Mouse (Mus musculus) midbrain, postnatal 0 days (tissue): ENCODE results near the gene Slc25a35. TPM values are rescaled to one million over a fixed set of nuclear protein-coding genes. Genes with fewer than 3 reads are reported as not detected.
"Not testable (repeated sequence)": the region's sequence is repeated elsewhere in the genome, so short reads cannot be mapped to it uniquely, and the experiment has no call there.

Experiments used
- ATAC-seq: fragments of 200-750 bp; cut with Nextera tagmentation; 2 replicates; pipeline ENCODE4 v1.8.0; 2017; ENCODE audit warnings: moderate number of reproducible peaks, mild to moderate bottlenecking, moderate TSS enrichment, moderate library complexity; ENCODE audit not compliant: low FRiP score
- DNase-seq: peaks from one replicate; pipeline ENCODE4 v3.0.0-alpha.2; 2015; ENCODE audit warnings: low spot score
- H3K27ac ChIP-seq: fragments of 300-500 bp; sonication (generic); 2 replicates; pipeline ENCODE4 v1.5.1; 2014; ENCODE audit warnings: low read depth, mild to moderate bottlenecking, low read length, mixed read lengths
- H3K27me3 ChIP-seq: fragments of 300-500 bp; sonication (generic); 2 replicates; pipeline ENCODE4 v1.6.1; 2014; ENCODE audit warnings: low read length, control low read depth, mixed read lengths; ENCODE audit not compliant: insufficient read depth
- H3K36me3 ChIP-seq: fragments of 300-500 bp; sonication (generic); 2 replicates; pipeline ENCODE4 v1.6.1; 2014; ENCODE audit warnings: low read length, control low read depth, mixed read lengths; ENCODE audit not compliant: insufficient read depth
- H3K4me1 ChIP-seq: fragments of 300-500 bp; sonication (generic); 2 replicates; pipeline ENCODE4 v1.6.1; 2014; ENCODE audit warnings: mild to moderate bottlenecking, control low read depth, antibody characterized with exemption, low read length, mixed read lengths; ENCODE audit not compliant: insufficient read depth
- H3K4me2 ChIP-seq: fragments of 300-500 bp; sonication (generic); 2 replicates; pipeline ENCODE4 v1.6.1; 2014; ENCODE audit warnings: low read depth, mild to moderate bottlenecking, low read length, mixed read lengths; ENCODE audit not compliant: poor library complexity, severe bottlenecking
- H3K4me3 ChIP-seq: fragments of 300-500 bp; sonication (generic); 2 replicates; pipeline ENCODE4 v1.5.1; 2014; ENCODE audit warnings: low read depth, mild to moderate bottlenecking, low read length, moderate library complexity
- H3K9ac ChIP-seq: fragments of 300-500 bp; sonication (generic); replicated peaks from 2 replicates; pipeline ENCODE4 v1.6.1; 2014; ENCODE audit warnings: mild to moderate bottlenecking, low read length, moderate library complexity, mixed read lengths; ENCODE audit not compliant: poor library complexity, severe bottlenecking
- H3K9me3 ChIP-seq: fragments of 300-500 bp; sonication (generic); 2 replicates; pipeline ENCODE4 v1.6.1; 2016; ENCODE audit warnings: low read length, control low read depth
- CTCF ChIP-seq: IDR thresholded peaks from 2 replicates; pipeline ENCODE4 v1.5.1; 2016; ENCODE audit warnings: antibody characterized with exemption, mild to moderate bottlenecking
- WGBS: fragments of 180-500 bp; shearing (Covaris S2); extraction: QIAGEN DNeasy Blood & Tissue Kit; methylation state at CpG from one replicate; pipeline ENCODE4 v1.1.7; 2014; 5-methylcytosine and 5-hydroxymethylcytosine counted together
- polyA plus RNA-seq: library from polyadenylated mRNA; unstranded; fragments of >200 nt; fragmentation: Nextera tagmentation; extraction: Ambion mirVana; gene quantifications from 2 replicates; pipeline ENCODE4 v1.2.1, GENCODE M21; 2015
- total RNA-seq: library from RNA; depleted of rRNA; stranded (reverse); fragments of >200 nt; gene quantifications from 2 replicates; pipeline ENCODE4 v1.2.3, GENCODE M21; 2014

The Slc25a35 gene
- total and polyA plus RNA-seq, 2 experiments from 2014 or later = 0.93 to 2.0 TPM

- Histone ChIP-seq H3K4me3 (no peak overlapping the region), H3K27me3 (no peaks in the 10 kb centered on the region), H3K9me3 (no peaks in the 10 kb centered on the region), H3K27ac (no peak overlapping the region), H3K4me2 (no peak overlapping the region), H3K4me1 (no peaks in the 10 kb centered on the region), H3K36me3 (peaks cover 35% of the 10 kb centered on the region), H3K9ac (no peak overlapping the region)
- ATAC-seq (no peak), DNase-seq (no peak)
- 65% methylated on average over 4 of the region's 4 CpGs for WGBS
- peak; percentile 46 for TF ChIP-seq CTCF
Measured at GRCm38 (mm10) chr11:69003592-69003991, 35.7 kb downstream of the Slc25a35 start.

DNA sequence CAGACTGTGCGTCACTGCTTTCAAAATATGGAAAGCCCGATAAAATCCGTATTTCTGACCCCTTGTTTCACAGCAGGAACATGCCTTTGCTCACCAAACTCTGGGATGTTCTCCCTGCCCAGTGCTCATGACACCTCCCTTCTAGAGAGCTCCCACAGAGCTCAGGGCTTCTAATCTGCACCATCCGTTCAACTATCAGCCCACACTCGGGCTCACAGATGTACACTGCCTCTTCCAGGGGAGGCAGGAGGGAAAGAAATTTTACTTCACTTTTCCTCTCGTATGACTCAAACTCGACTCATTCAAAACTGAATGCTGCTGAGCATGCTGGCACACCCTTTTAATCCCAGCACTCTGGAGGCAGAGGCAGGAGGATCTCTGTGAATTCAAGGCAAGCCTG is 37.3 kb downstream of the Slc25a35 start:
- WGBS = 89% methylated on average over 7 of the region's 7 CpGs
- Histone ChIP-seq H3K4me2 (no peak overlapping the region), H3K4me3 (no peak overlapping the region), H3K4me1 (no peaks in the 10 kb centered on the region), H3K9ac (no peak overlapping the region), H3K27me3 (no peaks in the 10 kb centered on the region), H3K36me3 (peaks cover 22% of the 10 kb centered on the region), H3K9me3 (no peaks in the 10 kb centered on the region), H3K27ac (no peak overlapping the region)
- DNase-seq (no peak), ATAC-seq (no peak)
- TF ChIP-seq CTCF = no peak

GRCm38 (mm10) chr11:69006575-69006974 is 38.6 kb downstream of the Slc25a35 start:
- H3K27ac ChIP-seq, H3K4me3 ChIP-seq, H3K4me1 ChIP-seq, DNase-seq, H3K9ac ChIP-seq, H3K27me3 ChIP-seq, H3K36me3 ChIP-seq, H3K9me3 ChIP-seq, H3K4me2 ChIP-seq, ATAC-seq: not testable (repeated sequence)

DNA sequence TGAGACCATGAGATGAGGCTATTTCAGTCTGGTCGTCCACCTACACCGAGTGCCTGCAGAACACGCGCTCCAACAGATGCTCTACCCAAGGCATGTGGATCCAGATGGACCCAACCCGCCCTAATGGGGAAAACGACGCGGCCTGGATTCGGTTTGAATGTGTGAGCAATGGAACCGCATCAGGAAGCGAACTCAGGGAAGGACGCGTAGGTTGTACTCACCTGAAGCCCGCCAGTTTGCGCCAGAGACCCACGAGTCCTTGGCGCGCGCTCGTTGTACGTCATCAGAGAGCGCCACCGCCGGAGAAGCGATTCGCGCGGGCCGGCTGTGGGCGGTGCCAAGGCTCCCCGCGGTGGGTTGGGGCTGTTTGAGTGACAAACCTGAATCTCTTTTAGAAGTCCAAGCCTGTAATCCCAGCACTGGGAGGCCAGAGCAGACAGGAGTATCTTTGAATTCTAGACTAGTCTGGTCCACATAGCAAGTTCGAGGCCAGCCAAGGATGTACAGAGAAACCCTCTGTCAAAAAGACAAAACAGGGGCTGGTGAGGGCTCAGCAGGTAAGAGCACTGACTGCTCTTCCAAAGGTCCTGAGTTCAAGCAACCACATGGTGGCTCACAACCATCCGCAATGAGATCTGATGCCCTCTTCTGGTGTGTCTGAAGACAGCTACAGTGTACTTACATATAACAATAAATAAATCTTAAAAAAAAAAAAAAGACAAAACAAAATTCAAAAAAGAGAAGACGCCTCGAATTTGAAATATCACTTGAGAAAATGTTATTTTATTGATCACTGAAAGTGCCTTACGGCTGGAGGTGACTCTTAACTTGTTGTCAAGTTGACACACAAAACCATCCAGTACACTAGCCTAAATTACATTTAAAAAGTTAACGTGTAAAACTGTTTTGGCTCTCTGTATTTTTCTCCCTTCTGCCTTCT is 40.5 kb downstream of the Slc25a35 start, which contains the start of gene Pfas:
Pfas (minus strand) TSS at position 279 of the 940 bp plus-strand sequence.
- DNase-seq (peak; percentile 97), ATAC-seq (peak; percentile 89)
- peak within 1 kb of the TSS; percentile 73 for H3K9ac ChIP-seq
- peak within 1 kb of the TSS; percentile 68 for H3K4me3 ChIP-seq
- no peak for TF ChIP-seq CTCF
- H3K27ac ChIP-seq = peak within 1 kb of the TSS; percentile 69
- H3K4me1 ChIP-seq = no peaks in the 10 kb centered on the region
- WGBS = 9% methylated on average over 38 of the region's 38 CpGs
- peak within 1 kb of the TSS; percentile 56 for H3K4me2 ChIP-seq
- H3K27me3 ChIP-seq = no peaks in the 10 kb centered on the region
- no peaks in the 10 kb centered on the region for H3K9me3 ChIP-seq
- H3K36me3 ChIP-seq = no peaks in the 10 kb centered on the region; the same call in 1 of the 2 replicates

DNA sequence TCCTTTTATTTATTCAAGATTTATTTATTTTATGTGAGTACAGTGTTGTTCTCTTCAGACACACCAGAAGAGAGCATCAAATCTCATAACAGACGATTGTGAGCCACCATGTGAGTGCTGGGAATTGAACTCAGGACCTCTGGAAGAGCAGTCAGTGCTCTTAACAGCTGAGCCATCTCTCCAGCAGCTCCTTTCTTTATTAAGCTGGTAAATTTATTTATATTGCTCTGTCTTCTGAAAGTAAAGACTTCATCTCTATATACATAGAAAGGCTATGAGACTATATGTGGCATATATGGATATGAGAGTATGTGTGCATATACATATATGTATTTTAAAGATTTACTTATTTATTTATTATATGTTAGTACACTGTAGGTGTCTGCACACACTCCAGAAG is 41.6 kb downstream of the Slc25a35 start:
- H3K4me1 ChIP-seq = no peaks in the 10 kb centered on the region
- H3K4me2 ChIP-seq = no peak overlapping the region
- no peak for TF ChIP-seq CTCF
- H3K4me3 ChIP-seq = no peak overlapping the region
- 94% methylated on average over 1 of the region's 1 CpGs for WGBS
- H3K9ac ChIP-seq = no peak overlapping the region
- H3K27me3 ChIP-seq = no peaks in the 10 kb centered on the region
- no peak overlapping the region for H3K27ac ChIP-seq
- H3K9me3 ChIP-seq = no peaks in the 10 kb centered on the region
- DNase-seq = no peak
- no peaks in the 10 kb centered on the region for H3K36me3 ChIP-seq
- no peak for ATAC-seq
